Mouse (Mus musculus) c-Kit-negative CD71-positive TER-119-positive erythroid progenitor cells, embryonic 14.5 days (primary cell): ENCODE results near the gene Pik3cd.

Experiments used
- DNase-seq: peaks from one replicate; pipeline ENCODE4 v3.0.0-alpha.2; 2013; ENCODE audit warnings: low read depth, low spot score

The Pik3cd gene

GRCm38 (mm10) chr4:149609256-149610025 is 92.9 kb downstream of the Pik3cd start:
- DNase-seq: no peak

- no peak for DNase-seq
Observed at GRCm38 (mm10) chr4:149608309-149608638, 94.1 kb downstream of the Pik3cd start.

- no peak for DNase-seq
Observed at GRCm38 (mm10) chr4:149607591-149608308, 94.6 kb downstream of the Pik3cd start.

- no peak for DNase-seq
Observed at GRCm38 (mm10) chr4:149606766-149607358, 95.5 kb downstream of the Pik3cd start.

GRCm38 (mm10) chr4:149606056-149606455 is 96.3 kb downstream of the Pik3cd start:
- DNase-seq: no peak

GRCm38 (mm10) chr4:149604518-149604917 is 97.9 kb downstream of the Pik3cd start:
- DNase-seq: no peak

- no peak for DNase-seq
Observed at GRCm38 (mm10) chr4:149603860-149604259, 98.5 kb downstream of the Pik3cd start.

GRCm38 (mm10) chr4:149602236-149602635 is 100.1 kb downstream of the Pik3cd start:
- no peak for DNase-seq

GRCm38 (mm10) chr4:149601484-149601883 is 100.9 kb downstream of the Pik3cd start:
- no peak for DNase-seq

GRCm38 (mm10) chr4:149600130-149600529 is 102.2 kb downstream of the Pik3cd start:
- DNase-seq: no peak

GRCm38 (mm10) chr4:149599549-149599948 is 102.8 kb downstream of the Pik3cd start:
- no peak for DNase-seq
